Mouse (Mus musculus) T-helper 1 cell (primary cell): ENCODE measurements at regions not wholly inside any gene's neighbourhood (a gene's known extent, or its start where the extent isn't known, plus 50 kb on each side); places are given as distances from the start of the nearest gene placed in this dataset.

Source experiments
- in situ Hi-C: fragments of 300-600 bp; cut with MboI, MseI; formaldehyde crosslinking; loops from one replicate; pipeline ENCODE4 v1.15.1; 2025; ENCODE audit warnings: high pct_unique_total_duplicates

DNA sequence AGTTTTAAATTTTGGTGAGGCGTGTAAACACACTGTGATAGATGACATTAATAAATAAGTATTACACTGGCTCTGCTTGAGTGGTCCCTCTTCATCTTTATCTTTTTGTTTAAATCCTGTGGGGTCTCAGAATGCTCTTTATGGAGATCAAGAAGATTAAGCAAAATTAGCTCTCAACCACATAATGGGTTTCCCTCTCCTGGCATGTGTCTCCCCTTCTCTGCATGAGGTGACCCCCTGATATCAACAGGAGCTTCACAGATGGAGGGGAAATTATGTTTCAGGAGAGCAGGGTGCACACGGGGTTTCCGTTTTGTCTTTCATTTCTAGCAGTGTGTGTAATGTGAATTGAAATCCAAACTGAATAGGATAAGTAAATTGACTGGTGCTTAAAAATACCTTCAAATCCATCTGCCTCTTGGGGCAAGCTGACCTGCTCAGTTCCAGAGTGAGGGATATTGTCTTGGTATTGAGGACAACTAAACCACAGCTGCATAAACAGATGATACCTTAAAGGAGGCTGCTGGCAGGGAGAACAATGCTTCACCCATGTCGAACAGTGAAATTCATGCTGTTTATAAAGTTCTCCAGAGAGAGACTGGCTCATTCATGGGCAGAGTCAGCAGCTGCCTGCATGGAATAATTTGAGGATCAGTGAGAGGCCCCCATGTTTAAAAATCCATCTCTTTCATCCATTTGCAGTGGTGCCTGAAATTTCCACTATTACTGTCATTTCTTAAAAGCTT lies 518.3 kb upstream of the Nr2f1 start:
- in situ Hi-C loops, result no loop called here

GRCm38 (mm10) chr13:78717159-78717558 lies 517.6 kb upstream of the Nr2f1 start:
- in situ Hi-C loops, result no loop called here

DNA sequence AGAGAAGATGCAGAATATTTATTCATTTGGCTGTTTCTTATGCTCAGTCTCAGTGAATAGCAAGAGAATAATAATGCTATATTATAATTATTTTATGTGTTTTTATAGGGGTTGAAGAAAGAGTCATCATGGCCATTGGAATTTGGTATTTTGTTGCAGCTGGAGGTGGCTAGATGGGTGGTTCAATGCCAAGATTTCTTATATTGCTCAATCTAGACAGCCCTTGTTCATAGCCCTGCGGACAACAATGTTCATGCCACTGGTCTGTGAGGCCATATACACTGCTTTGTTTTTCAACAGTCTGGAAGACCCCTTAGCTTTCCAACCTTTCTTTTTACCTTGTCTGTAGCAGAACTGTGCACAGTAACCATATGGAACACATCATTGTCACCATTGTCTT lies 505.1 kb upstream of the Nr2f1 start:
- in situ Hi-C loops, result no loop called here

GRCm38 (mm10) chr13:78697814-78698519 lies 498.4 kb upstream of the Nr2f1 start:
- in situ Hi-C loops, result no loop called here

GRCm38 (mm10) chr13:78679255-78679895 lies 479.8 kb upstream of the Nr2f1 start:
- in situ Hi-C loops, result loop anchor here (10.0 kb wide), 1 partner anchor 895 kb away; no protein-coding TSS in a partner anchor

DNA sequence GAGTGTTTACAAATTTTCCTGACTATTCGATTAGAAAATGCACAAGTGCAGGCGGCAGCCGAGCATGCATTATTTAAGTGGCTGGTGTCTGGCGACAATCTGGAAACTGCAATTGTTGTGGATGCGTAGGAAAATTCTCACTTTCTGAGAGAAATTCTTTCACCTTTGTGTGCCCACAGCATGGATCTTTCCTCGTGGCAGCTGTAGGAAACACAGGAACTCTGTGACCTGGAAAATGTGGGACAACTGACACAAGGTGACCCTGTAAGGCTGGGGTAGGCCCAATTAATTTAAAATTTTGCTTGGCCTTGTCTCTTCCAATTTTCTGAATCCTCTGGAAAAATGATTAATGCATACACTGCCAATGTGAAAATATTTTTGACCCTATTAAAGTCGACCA lies 478.7 kb upstream of the Nr2f1 start:
- in situ Hi-C loops, result loop anchor here (10.0 kb wide), 1 partner anchor 893 kb away; no protein-coding TSS in a partner anchor

- in situ Hi-C loops, result no loop called here
These were observed 458.7 kb upstream of the Nr2f1 start for GRCm38 (mm10) chr13:78658285-78658684.

GRCm38 (mm10) chr13:78656766-78657165 lies 457.2 kb upstream of the Nr2f1 start:
- in situ Hi-C loops, result no loop called here

DNA sequence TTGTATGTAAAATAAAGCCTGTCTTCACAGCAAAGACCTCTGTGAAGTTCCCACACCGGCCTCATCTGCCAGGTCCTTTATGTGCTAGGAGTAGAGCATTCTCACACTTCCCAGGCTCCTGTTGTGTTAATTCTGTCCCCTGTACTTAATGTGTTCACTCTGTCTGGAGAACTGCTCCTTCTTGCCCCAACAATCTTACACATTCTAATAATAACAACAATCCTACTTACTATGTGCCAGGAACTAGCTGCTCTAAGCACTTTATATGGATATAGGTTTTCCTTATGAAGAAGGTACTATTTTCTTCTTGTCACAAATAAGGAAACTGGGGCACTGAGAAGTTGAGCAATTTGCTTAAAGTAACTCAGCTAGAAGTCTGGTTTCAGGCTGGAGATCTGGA lies 456.6 kb upstream of the Nr2f1 start:
- in situ Hi-C loops, result no loop called here

DNA sequence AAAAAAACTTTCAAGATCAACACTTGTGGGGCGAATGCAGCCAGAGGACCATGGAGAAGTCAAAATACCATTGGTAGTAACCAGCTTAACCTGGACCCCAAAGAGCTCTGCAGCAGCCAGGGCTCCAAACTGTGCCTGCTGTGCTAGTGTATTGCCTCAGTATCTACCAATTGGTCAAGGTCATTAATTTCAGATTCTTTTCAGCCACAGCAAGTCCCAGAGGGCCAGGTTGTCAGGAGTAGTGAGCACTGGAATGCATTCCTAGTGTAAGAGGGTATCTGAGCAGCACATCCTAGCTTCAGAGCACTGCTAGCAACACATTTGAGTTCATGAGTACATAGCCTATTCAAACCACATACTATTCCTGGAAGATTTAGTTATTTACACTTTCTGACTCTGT lies 451.3 kb upstream of the Nr2f1 start:
- in situ Hi-C loops, result no loop called here

GRCm38 (mm10) chr13:78644556-78644955 lies 445.0 kb upstream of the Nr2f1 start:
- in situ Hi-C loops, result no loop called here

DNA sequence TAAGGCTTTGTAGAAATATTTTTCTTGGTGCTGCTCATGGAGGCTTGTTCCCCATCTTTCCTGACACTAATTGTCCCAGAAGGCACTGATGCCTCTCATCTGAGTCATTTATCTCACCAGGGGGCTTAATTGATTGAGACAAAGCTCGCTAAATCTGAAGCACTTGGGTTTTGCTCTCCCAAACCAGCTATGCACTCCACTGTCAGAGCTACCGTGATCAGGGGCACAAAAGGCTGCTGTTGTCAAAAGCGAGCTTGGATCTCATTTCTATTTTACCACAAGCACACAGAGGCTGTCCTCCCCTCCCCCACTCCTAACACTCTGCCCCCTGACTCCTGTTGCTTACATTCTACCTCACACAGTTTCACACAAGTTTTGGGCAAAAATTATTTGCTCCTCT lies 443.5 kb upstream of the Nr2f1 start:
- in situ Hi-C loops, result no loop called here

DNA sequence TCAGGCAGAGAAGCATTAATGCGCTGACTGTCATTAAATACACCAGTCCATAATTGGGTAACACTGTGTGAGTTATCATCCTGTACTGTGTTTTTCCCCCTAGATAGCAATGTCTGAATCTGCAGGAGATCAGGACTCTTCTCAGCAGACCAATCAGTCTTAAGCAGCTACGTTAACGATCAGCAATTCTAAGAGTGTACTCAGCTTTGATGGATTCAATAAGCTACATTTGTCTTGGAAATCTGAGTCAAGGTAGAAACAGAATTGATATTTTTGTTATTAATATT lies 442.8 kb upstream of the Nr2f1 start:
- in situ Hi-C loops, result no loop called here

DNA sequence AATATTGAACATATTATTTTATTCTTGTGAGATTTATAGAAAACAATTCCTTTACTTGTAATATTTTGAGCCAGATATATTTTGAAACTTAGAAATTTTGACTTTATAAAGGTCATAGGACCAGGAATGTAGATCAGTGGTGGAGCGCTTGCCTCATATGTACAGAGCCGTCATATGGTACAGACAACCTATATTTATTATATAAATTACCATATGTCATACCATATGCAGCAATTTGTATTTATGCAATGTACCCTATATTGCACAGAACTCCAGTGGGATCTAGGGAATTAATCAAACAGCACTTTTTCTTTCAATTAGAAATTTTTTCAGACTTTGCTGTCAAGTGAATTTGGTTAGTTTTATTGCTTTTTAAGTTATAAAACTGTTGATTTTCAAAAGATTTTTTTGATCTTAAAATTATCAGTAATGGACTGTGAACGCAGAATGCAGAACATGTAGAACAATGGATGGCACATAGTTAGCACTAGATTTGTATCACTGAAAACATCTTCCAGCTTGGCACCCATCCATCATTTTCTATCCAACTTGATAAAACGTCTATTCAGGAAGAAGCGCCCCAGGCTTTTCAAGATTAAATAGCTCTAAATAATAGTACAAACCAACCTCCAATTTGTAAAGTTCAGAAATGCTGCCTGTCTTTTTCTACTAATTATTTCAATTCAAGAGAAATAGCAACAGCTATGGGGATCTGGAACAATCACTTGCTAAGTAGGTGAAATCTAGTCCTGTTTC lies 442.3 kb upstream of the Nr2f1 start:
- in situ Hi-C loops, result no loop called here

DNA sequence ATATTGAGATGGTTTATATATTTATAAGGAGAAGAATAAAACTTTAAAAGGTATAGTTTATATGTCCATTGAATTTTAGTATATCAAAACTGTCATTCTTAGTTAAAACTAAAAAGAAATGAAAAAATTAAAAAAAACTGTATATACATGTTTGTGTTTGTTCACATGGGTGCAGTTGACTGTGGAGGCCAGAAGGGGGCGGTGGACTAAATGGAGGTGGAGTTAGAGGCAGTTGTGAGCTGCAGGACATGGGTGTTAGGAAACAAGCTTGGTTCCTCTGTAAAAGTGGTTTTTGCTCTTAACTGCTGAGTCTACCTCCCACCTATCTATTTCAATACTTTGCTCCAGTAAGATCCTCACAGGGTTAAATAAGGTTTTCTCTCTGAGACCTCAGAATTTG lies 440.8 kb upstream of the Nr2f1 start:
- in situ Hi-C loops, result no loop called here

- in situ Hi-C loops, result no loop called here
These were observed 438.9 kb upstream of the Nr2f1 start for GRCm38 (mm10) chr13:78638462-78638861.

- in situ Hi-C loops, result no loop called here
These were observed 432.1 kb upstream of the Nr2f1 start for GRCm38 (mm10) chr13:78631609-78632008.

DNA sequence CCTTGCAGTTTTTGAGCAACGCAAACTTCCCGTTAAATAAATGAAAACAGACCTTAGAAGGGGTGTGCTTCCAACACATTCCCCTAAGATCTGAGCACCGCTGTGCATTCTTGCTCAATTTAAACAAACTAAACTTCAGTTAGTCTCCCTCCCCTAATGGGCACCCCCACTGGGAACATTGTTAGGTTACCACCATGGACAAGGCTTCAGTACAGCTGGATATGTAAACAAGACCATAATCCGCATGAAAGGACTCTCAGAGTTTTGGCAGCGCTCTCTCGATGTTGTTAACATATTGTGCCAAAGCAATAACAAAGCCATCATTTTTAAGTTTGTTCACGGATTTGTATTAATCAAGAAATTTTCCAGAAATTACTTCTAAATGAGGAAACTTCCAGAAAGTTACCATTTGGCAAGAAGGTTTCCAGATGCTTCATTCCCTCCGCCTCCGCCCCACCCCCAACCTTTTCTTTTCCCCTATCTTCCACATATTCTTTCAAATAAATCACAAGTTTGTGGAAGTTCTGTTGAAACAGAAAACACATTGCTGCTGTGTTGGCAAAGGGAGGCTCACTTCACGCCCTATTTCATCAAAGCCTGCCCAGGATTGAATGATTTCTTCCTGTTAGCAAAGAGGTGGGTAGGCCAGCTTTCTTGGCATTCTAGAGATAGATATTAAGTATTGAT lies 429.6 kb upstream of the Nr2f1 start:
- in situ Hi-C loops, result no loop called here

DNA sequence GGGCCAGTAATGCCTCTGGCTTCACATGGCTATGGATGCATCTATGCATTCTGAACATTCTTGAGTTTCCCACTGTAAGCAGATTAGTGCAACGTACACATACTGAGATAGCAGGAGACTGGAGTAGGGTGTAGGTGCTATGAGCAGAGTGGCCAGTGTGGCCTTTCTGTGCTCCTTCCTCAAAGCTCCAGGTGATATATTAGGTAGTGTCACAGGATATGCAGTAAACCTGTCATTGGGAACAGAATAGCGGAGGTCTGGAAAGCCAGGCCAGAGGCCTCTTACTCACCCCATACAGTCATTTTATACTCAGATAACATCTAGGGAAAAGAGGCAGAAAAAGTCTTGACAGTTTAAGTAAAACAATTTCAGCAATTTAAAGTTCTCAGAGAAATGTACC lies 424.1 kb upstream of the Nr2f1 start:
- in situ Hi-C loops, result no loop called here

GRCm38 (mm10) chr13:78602861-78603211 lies 403.3 kb upstream of the Nr2f1 start:
- in situ Hi-C loops, result no loop called here

GRCm38 (mm10) chr13:78602211-78602860 lies 402.8 kb upstream of the Nr2f1 start:
- in situ Hi-C loops, result no loop called here
